Mouse (Mus musculus): ENCODE measurements around the gene Rnf167. TPM values are rescaled to one million over a fixed set of nuclear protein-coding genes. Genes with fewer than 3 reads are reported as not detected.

The Rnf167 gene
- polyA plus RNA-seq, 1 experiment from 2014 or later, result 73.2 TPM

- H3K9me3 ChIP-seq (ENCODE audit: control insufficient read depth, low read length), result no peaks in the 10 kb centered on the region
- no peaks in the 10 kb centered on the region for H3K27me3 ChIP-seq (ENCODE audit: control insufficient read depth, insufficient read depth, low read length)
- H3K27ac ChIP-seq (replicated peaks in 1 of 2; ENCODE audit: control insufficient read depth in 1 of 2, insufficient read depth in 1 of 2, low read depth in 2 of 2, low read length in 2 of 2), result no peak overlapping the region
- WGBS, result 48% methylated on average over 4 of the region's 4 CpGs
- no peak overlapping the region for H3K4me2 ChIP-seq (ENCODE audit: low read length)
- no peak for ATAC-seq (ENCODE audit: insufficient number of reproducible peaks, insufficient read depth, low FRiP score, low read depth)
- no peak overlapping the region for H3K4me3 ChIP-seq (ENCODE audit: control insufficient read depth in 1 of 2, insufficient read depth in 1 of 2, low read depth in 1 of 2, low read length in 2 of 2)
- no peaks in the 10 kb centered on the region for H3K36me3 ChIP-seq (ENCODE audit: control insufficient read depth, insufficient read depth, low read length)
- peaks cover 0 to 2% of the 10 kb centered on the region in 2 experiments; a peak in 1 of 4 replicates for H3K4me1 ChIP-seq (ENCODE audit: control insufficient read depth in 2 of 2, insufficient read depth in 2 of 2, low read length in 2 of 2)
- H3K9ac ChIP-seq (ENCODE audit: low read length), result no peak overlapping the region
These were observed 21.6 kb upstream of the Rnf167 start for GRCm38 (mm10) chr11:70625473-70625872.

- Histone ChIP-seq H3K4me1 (ENCODE audit: control insufficient read depth in 2 of 2, insufficient read depth in 2 of 2, low read length in 2 of 2) (peaks cover 0 to 2% of the 10 kb centered on the region in 2 experiments; a peak in 1 of 4 replicates), H3K27me3 (ENCODE audit: control insufficient read depth, insufficient read depth, low read length) (no peaks in the 10 kb centered on the region), H3K27ac (replicated peaks in 1 of 2; ENCODE audit: control insufficient read depth in 1 of 2, insufficient read depth in 1 of 2, low read depth in 2 of 2, low read length in 2 of 2) (no peak overlapping the region), H3K36me3 (ENCODE audit: control insufficient read depth, insufficient read depth, low read length) (no peaks in the 10 kb centered on the region), H3K9me3 (ENCODE audit: control insufficient read depth, low read length) (no peaks in the 10 kb centered on the region), H3K4me2 (ENCODE audit: low read length) (no peak overlapping the region), H3K9ac (ENCODE audit: low read length) (no peak overlapping the region), H3K4me3 (ENCODE audit: control insufficient read depth in 1 of 2, insufficient read depth in 1 of 2, low read depth in 1 of 2, low read length in 2 of 2) (no peak overlapping the region)
- WGBS, result 85% methylated on average over 4 of the region's 4 CpGs
- ATAC-seq (ENCODE audit: insufficient number of reproducible peaks, insufficient read depth, low FRiP score, low read depth), result no peak
These were observed 20.2 kb upstream of the Rnf167 start for GRCm38 (mm10) chr11:70626877-70627276.

DNA sequence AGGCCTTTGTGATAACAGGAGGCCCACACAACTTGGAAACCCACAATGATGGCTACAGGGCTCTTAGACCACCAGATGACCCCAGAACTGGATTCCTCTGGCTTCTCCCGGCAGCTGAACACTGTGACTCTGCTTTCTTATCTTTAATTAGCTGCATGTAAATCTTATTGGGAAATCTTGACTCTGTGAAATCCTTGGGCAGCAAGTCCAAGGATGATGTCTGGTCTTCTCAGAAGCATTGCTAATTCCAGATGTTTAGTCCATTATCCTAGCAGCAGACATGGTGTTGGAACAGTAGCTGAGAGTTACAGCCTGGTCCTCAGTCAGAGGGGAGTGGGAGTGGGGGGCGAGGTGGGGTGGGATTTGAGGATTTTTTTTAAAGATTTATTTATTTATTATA, 18.6 kb upstream of the Rnf167 start:
- Histone ChIP-seq H3K36me3 (ENCODE audit: control insufficient read depth, insufficient read depth, low read length) (no peaks in the 10 kb centered on the region), H3K4me3 (ENCODE audit: control insufficient read depth in 1 of 2, insufficient read depth in 1 of 2, low read depth in 1 of 2, low read length in 2 of 2) (no peak overlapping the region), H3K9ac (ENCODE audit: low read length) (no peak overlapping the region), H3K4me2 (ENCODE audit: low read length) (no peak overlapping the region), H3K27ac (replicated peaks in 1 of 2; ENCODE audit: control insufficient read depth in 1 of 2, insufficient read depth in 1 of 2, low read depth in 2 of 2, low read length in 2 of 2) (no peak overlapping the region), H3K27me3 (ENCODE audit: control insufficient read depth, insufficient read depth, low read length) (no peaks in the 10 kb centered on the region), H3K9me3 (ENCODE audit: control insufficient read depth, low read length) (no peaks in the 10 kb centered on the region), H3K4me1 (ENCODE audit: control insufficient read depth in 2 of 2, insufficient read depth in 2 of 2, low read length in 2 of 2) (no peaks in the 10 kb centered on the region)
- WGBS, result 61% methylated on average over 2 of the region's 2 CpGs
- no peak for ATAC-seq (ENCODE audit: insufficient number of reproducible peaks, insufficient read depth, low FRiP score, low read depth)

DNA sequence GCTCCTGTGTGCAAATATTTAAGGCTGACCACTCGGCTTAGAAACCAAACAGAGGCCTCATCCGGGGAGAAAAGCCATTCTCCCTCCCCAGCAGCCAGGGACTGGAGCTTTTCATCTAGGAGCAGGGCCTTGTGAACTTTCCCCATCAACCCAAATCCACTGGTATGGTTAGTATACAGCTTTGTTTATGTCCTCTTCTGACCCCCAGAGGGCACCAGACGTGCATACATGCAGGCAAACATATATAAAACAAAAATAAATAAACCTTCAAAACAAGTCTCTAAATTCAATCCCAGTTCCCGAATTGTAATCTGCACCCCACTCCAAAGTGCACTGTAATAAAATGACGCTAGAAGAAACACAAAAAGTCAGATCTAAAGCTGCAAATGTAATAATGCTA, 17.5 kb upstream of the Rnf167 start:
- H3K4me3 ChIP-seq (ENCODE audit: control insufficient read depth in 1 of 2, insufficient read depth in 1 of 2, low read depth in 1 of 2, low read length in 2 of 2), result no peak overlapping the region
- H3K4me2 ChIP-seq (ENCODE audit: low read length), result no peak overlapping the region
- 51% methylated on average over 5 of the region's 5 CpGs for WGBS
- no peaks in the 10 kb centered on the region for H3K27me3 ChIP-seq (ENCODE audit: control insufficient read depth, insufficient read depth, low read length)
- no peak for ATAC-seq (ENCODE audit: insufficient number of reproducible peaks, insufficient read depth, low FRiP score, low read depth)
- H3K4me1 ChIP-seq (ENCODE audit: control insufficient read depth in 2 of 2, insufficient read depth in 2 of 2, low read length in 2 of 2), result no peaks in the 10 kb centered on the region
- H3K36me3 ChIP-seq (ENCODE audit: control insufficient read depth, insufficient read depth, low read length), result no peaks in the 10 kb centered on the region
- no peaks in the 10 kb centered on the region for H3K9me3 ChIP-seq (ENCODE audit: control insufficient read depth, low read length)
- H3K27ac ChIP-seq (replicated peaks in 1 of 2; ENCODE audit: control insufficient read depth in 1 of 2, insufficient read depth in 1 of 2, low read depth in 2 of 2, low read length in 2 of 2), result no peak overlapping the region
- H3K9ac ChIP-seq (ENCODE audit: low read length), result no peak overlapping the region

- Histone ChIP-seq H3K9ac (ENCODE audit: low read length) (no peak overlapping the region), H3K9me3 (ENCODE audit: control insufficient read depth, low read length) (no peaks in the 10 kb centered on the region), H3K4me1 (ENCODE audit: control insufficient read depth in 2 of 2, insufficient read depth in 2 of 2, low read length in 2 of 2) (no peaks in the 10 kb centered on the region), H3K36me3 (ENCODE audit: control insufficient read depth, insufficient read depth, low read length) (no peaks in the 10 kb centered on the region), H3K27me3 (ENCODE audit: control insufficient read depth, insufficient read depth, low read length) (no peaks in the 10 kb centered on the region), H3K4me3 (ENCODE audit: control insufficient read depth in 1 of 2, insufficient read depth in 1 of 2, low read depth in 1 of 2, low read length in 2 of 2) (no peak overlapping the region), H3K4me2 (ENCODE audit: low read length) (no peak overlapping the region), H3K27ac (replicated peaks in 1 of 2; ENCODE audit: control insufficient read depth in 1 of 2, insufficient read depth in 1 of 2, low read depth in 2 of 2, low read length in 2 of 2) (no peak overlapping the region)
- ATAC-seq (ENCODE audit: insufficient number of reproducible peaks, insufficient read depth, low FRiP score, low read depth), result no peak
- WGBS, result 53% methylated on average over 7 of the region's 7 CpGs
These were observed 16.9 kb upstream of the Rnf167 start for GRCm38 (mm10) chr11:70630129-70630528.

GRCm38 (mm10) chr11:70635601-70636000, 11.4 kb upstream of the Rnf167 start:
- no peak overlapping the region for H3K27ac ChIP-seq (replicated peaks in 1 of 2; ENCODE audit: control insufficient read depth in 1 of 2, insufficient read depth in 1 of 2, low read depth in 2 of 2, low read length in 2 of 2)
- H3K4me1 ChIP-seq (ENCODE audit: control insufficient read depth in 2 of 2, insufficient read depth in 2 of 2, low read length in 2 of 2), result peaks cover 10 to 11% of the 10 kb centered on the region in 2 experiments
- H3K9ac ChIP-seq (ENCODE audit: low read length), result no peak overlapping the region
- no peak for ATAC-seq (ENCODE audit: insufficient number of reproducible peaks, insufficient read depth, low FRiP score, low read depth)
- H3K36me3 ChIP-seq (ENCODE audit: control insufficient read depth, insufficient read depth, low read length), result no peaks in the 10 kb centered on the region
- H3K9me3 ChIP-seq (ENCODE audit: control insufficient read depth, low read length), result no peaks in the 10 kb centered on the region
- no peak overlapping the region for H3K4me3 ChIP-seq (ENCODE audit: control insufficient read depth in 1 of 2, insufficient read depth in 1 of 2, low read depth in 1 of 2, low read length in 2 of 2)
- no peaks in the 10 kb centered on the region for H3K27me3 ChIP-seq (ENCODE audit: control insufficient read depth, insufficient read depth, low read length)
- H3K4me2 ChIP-seq (ENCODE audit: low read length), result no peak overlapping the region
- WGBS, result 78% methylated on average over 4 of the region's 4 CpGs

DNA sequence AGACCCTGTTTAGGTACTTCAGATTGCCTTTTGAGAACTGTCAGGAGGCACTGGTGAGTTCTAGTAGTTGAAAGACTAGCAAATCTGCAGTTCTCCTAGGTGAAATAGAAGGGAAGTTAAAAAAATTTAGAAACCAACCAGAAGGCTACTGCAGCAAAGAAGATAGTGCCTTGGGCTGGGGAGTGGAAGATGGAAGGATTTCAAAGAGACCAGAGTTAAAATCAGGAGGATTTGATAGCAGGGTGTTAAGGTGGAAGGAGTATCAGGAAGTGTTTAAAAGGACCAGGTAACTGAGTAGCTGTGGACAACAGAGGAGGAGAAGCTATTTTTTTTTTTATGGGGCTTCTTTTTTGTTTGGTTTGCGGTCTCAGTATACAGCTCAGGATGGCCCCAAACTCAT, 9.3 kb upstream of the Rnf167 start:
- H3K4me1 ChIP-seq (ENCODE audit: control insufficient read depth in 2 of 2, insufficient read depth in 2 of 2, low read length in 2 of 2), result peaks cover 10 to 11% of the 10 kb centered on the region in 2 experiments
- no peak overlapping the region for H3K4me3 ChIP-seq (ENCODE audit: control insufficient read depth in 1 of 2, insufficient read depth in 1 of 2, low read depth in 1 of 2, low read length in 2 of 2)
- H3K27me3 ChIP-seq (ENCODE audit: control insufficient read depth, insufficient read depth, low read length), result no peaks in the 10 kb centered on the region
- no peak for ATAC-seq (ENCODE audit: insufficient number of reproducible peaks, insufficient read depth, low FRiP score, low read depth)
- H3K36me3 ChIP-seq (ENCODE audit: control insufficient read depth, insufficient read depth, low read length), result peaks cover 4% of the 10 kb centered on the region
- H3K9ac ChIP-seq (ENCODE audit: low read length), result no peak overlapping the region
- peak overlapping the region in 1 of 2 experiments; percentile 68; a peak in 1 of 4 replicates for H3K27ac ChIP-seq (replicated peaks in 1 of 2; ENCODE audit: control insufficient read depth in 1 of 2, insufficient read depth in 1 of 2, low read depth in 2 of 2, low read length in 2 of 2)
- no peak overlapping the region for H3K4me2 ChIP-seq (ENCODE audit: low read length)
- no peaks in the 10 kb centered on the region for H3K9me3 ChIP-seq (ENCODE audit: control insufficient read depth, low read length)
- WGBS, result 94% methylated on average over 1 of the region's 1 CpGs

GRCm38 (mm10) chr11:70638293-70638692, 8.7 kb upstream of the Rnf167 start:
- Histone ChIP-seq H3K27me3 (ENCODE audit: control insufficient read depth, insufficient read depth, low read length) (no peaks in the 10 kb centered on the region), H3K4me3 (ENCODE audit: control insufficient read depth in 1 of 2, insufficient read depth in 1 of 2, low read depth in 1 of 2, low read length in 2 of 2) (no peak overlapping the region), H3K27ac (replicated peaks in 1 of 2; ENCODE audit: control insufficient read depth in 1 of 2, insufficient read depth in 1 of 2, low read depth in 2 of 2, low read length in 2 of 2) (peak overlapping the region; percentile 57 to 68), H3K4me1 (ENCODE audit: control insufficient read depth in 2 of 2, insufficient read depth in 2 of 2, low read length in 2 of 2) (peaks cover 10 to 11% of the 10 kb centered on the region in 2 experiments), H3K9me3 (ENCODE audit: control insufficient read depth, low read length) (no peaks in the 10 kb centered on the region), H3K36me3 (ENCODE audit: control insufficient read depth, insufficient read depth, low read length) (peaks cover 9% of the 10 kb centered on the region), H3K4me2 (ENCODE audit: low read length) (no peak overlapping the region), H3K9ac (ENCODE audit: low read length) (no peak overlapping the region; the same call in 1 of the 2 replicates)
- WGBS, result 56% methylated on average over 1 of the region's 1 CpGs
- no peak for ATAC-seq (ENCODE audit: insufficient number of reproducible peaks, insufficient read depth, low FRiP score, low read depth)

All from heart, embryonic 14.5 days (tissue).